Mouse (Mus musculus): ENCODE data around the gene Plod3. TPM values are rescaled to one million over a fixed set of nuclear protein-coding genes. Genes with fewer than 3 reads are reported as not detected.

The Plod3 gene
- polyA plus RNA-seq, 1 experiment from 2014 or later = 63.0 TPM

- peak; percentile 9 for ATAC-seq (ENCODE audit: low read depth)
- Histone ChIP-seq H3K27ac (ENCODE audit: low read length) (peak overlapping the region; percentile 48; the same call in 1 of the 2 replicates), H3K9me3 (ENCODE audit: control insufficient read depth, low read length) (no peaks in the 10 kb centered on the region), H3K9ac (ENCODE audit: low read length) (peak overlapping the region; percentile 72), H3K4me1 (replicated peaks; ENCODE audit: control insufficient read depth, insufficient read depth, low read length) (peaks cover 29% of the 10 kb centered on the region), H3K36me3 (ENCODE audit: control insufficient read depth, insufficient read depth, low read length) (peaks cover 24% of the 10 kb centered on the region), H3K4me2 (ENCODE audit: low read depth, low read length) (peak overlapping the region; percentile 63), H3K4me3 (ENCODE audit: low read length) (peak overlapping the region; percentile 66), H3K27me3 (ENCODE audit: control insufficient read depth, insufficient read depth, low read depth, low read length) (no peaks in the 10 kb centered on the region)
- 28% methylated on average over 5 of the region's 5 CpGs for WGBS
Measured at GRCm38 (mm10) chr5:136961334-136961982, 25.4 kb upstream of the Plod3 start.

GRCm38 (mm10) chr5:136961983-136962461, 24.8 kb upstream of the Plod3 start:
- H3K4me2 ChIP-seq (ENCODE audit: low read depth, low read length) = peak overlapping the region; percentile 63
- H3K4me3 ChIP-seq (ENCODE audit: low read length) = peak overlapping the region; percentile 66
- H3K36me3 ChIP-seq (ENCODE audit: control insufficient read depth, insufficient read depth, low read length) = peaks cover 24% of the 10 kb centered on the region
- no peaks in the 10 kb centered on the region for H3K9me3 ChIP-seq (ENCODE audit: control insufficient read depth, low read length)
- H3K27ac ChIP-seq (ENCODE audit: low read length) = peak overlapping the region; percentile 75
- 0% methylated on average over 20 of the region's 20 CpGs for WGBS
- ATAC-seq (ENCODE audit: low read depth) = peak; percentile 91
- no peaks in the 10 kb centered on the region for H3K27me3 ChIP-seq (ENCODE audit: control insufficient read depth, insufficient read depth, low read depth, low read length)
- peaks cover 35% of the 10 kb centered on the region for H3K4me1 ChIP-seq (replicated peaks; ENCODE audit: control insufficient read depth, insufficient read depth, low read length)
- H3K9ac ChIP-seq (ENCODE audit: low read length) = peak overlapping the region; percentile 72

DNA sequence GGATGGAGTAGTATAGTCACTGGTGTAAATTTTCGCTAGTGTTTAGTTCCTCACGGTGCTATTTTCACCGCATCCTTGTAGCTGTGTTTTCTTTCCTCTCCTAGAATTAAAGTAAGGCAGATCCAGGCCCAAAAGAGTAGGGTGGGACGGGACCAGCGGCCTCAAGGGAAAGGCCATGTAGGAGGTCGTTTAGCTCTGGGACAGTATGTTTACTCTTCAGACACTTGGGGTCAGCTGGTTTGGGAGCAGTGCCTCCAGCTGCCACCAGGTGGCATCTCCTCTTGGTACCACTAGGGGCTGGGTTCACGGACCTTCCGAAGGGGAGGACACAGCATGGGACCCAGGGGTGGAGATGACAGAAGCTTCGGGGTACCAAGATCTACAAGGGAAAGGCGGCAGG, 24.3 kb upstream of the Plod3 start:
- Histone ChIP-seq H3K9me3 (ENCODE audit: control insufficient read depth, low read length) (no peaks in the 10 kb centered on the region), H3K4me2 (ENCODE audit: low read depth, low read length) (peak overlapping the region; percentile 63), H3K4me1 (replicated peaks; ENCODE audit: control insufficient read depth, insufficient read depth, low read length) (peaks cover 37% of the 10 kb centered on the region), H3K27me3 (ENCODE audit: control insufficient read depth, insufficient read depth, low read depth, low read length) (no peaks in the 10 kb centered on the region), H3K27ac (ENCODE audit: low read length) (peak overlapping the region; percentile 75), H3K4me3 (ENCODE audit: low read length) (peak overlapping the region; percentile 66), H3K36me3 (ENCODE audit: control insufficient read depth, insufficient read depth, low read length) (peaks cover 24% of the 10 kb centered on the region), H3K9ac (ENCODE audit: low read length) (peak overlapping the region; percentile 72)
- ATAC-seq (ENCODE audit: low read depth) = peak; percentile 66
- 2% methylated on average over 10 of the region's 10 CpGs for WGBS

DNA sequence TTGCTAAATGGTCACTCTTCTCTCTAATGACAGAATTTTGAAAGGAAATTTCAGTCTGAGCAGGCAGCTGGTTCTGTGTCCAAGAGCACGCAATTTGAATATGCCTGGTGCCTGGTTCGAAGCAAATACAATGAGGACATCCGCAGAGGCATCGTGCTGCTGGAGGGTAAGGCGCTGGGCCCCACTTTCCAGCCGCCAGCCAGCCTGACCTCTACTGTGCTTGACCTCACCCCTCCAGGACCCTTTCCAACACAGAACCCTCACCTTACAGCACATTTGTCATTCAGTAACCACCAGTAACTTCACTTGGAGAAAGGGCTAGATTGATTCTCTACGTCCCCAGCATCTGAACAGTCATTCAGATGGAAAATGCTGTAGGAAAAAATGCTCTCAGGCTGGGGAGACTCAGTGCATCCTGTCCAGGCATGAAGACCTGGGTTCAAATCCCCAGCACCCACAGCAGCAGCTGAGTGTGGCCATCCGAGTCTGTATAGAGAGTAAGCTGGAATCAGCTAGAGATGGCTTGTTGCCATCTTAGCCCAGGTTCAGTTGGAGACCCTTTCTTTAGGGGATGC, 23.8 kb upstream of the Plod3 start:
- 64% methylated on average over 8 of the region's 8 CpGs for WGBS
- Histone ChIP-seq H3K4me1 (replicated peaks; ENCODE audit: control insufficient read depth, insufficient read depth, low read length) (peaks cover 37% of the 10 kb centered on the region), H3K27ac (ENCODE audit: low read length) (no peak overlapping the region; the same call in 1 of the 2 replicates), H3K4me2 (ENCODE audit: low read depth, low read length) (peak overlapping the region; percentile 63), H3K27me3 (ENCODE audit: control insufficient read depth, insufficient read depth, low read depth, low read length) (no peaks in the 10 kb centered on the region), H3K4me3 (ENCODE audit: low read length) (peak overlapping the region; percentile 66), H3K9me3 (ENCODE audit: control insufficient read depth, low read length) (no peaks in the 10 kb centered on the region), H3K36me3 (ENCODE audit: control insufficient read depth, insufficient read depth, low read length) (peaks cover 24% of the 10 kb centered on the region), H3K9ac (ENCODE audit: low read length) (peak overlapping the region; percentile 72)
- ATAC-seq (ENCODE audit: low read depth) = no peak

DNA sequence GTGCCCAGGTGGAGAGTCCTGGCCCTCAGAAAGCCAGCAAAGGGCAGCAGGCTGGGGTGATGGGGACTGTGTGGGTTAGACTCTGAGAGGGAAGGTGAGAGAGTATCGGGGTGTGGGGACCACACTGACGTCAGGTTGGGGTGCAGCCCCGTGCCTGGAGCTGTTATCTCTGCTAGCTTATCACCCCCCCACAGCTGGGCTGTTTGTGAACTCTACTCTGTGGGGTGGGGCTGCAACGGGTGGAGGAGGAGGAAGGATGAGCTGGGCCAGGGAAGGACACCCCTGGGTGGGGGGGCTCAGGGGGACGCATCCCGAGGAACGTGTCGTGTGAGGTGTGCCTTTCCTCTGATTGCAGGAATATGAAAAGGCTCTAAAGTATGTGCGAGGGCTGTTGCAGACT, 21.6 kb upstream of the Plod3 start:
- Histone ChIP-seq H3K4me2 (ENCODE audit: low read depth, low read length) (no peak overlapping the region), H3K4me1 (replicated peaks; ENCODE audit: control insufficient read depth, insufficient read depth, low read length) (peaks cover 29% of the 10 kb centered on the region)
- 75% methylated on average over 9 of the region's 9 CpGs for WGBS

GRCm38 (mm10) chr5:136965686-136966085, 21.1 kb upstream of the Plod3 start:
- ATAC-seq (ENCODE audit: low read depth) = no peak
- 77% methylated on average over 8 of the region's 8 CpGs for WGBS
- Histone ChIP-seq H3K4me3 (ENCODE audit: low read length) (no peak overlapping the region), H3K9me3 (ENCODE audit: control insufficient read depth, low read length) (no peaks in the 10 kb centered on the region), H3K27ac (ENCODE audit: low read length) (peak overlapping the region; percentile 89), H3K9ac (ENCODE audit: low read length) (no peak overlapping the region; the same call in 1 of the 2 replicates), H3K36me3 (ENCODE audit: control insufficient read depth, insufficient read depth, low read length) (peaks cover 24% of the 10 kb centered on the region), H3K4me1 (replicated peaks; ENCODE audit: control insufficient read depth, insufficient read depth, low read length) (peaks cover 29% of the 10 kb centered on the region), H3K27me3 (ENCODE audit: control insufficient read depth, insufficient read depth, low read depth, low read length) (no peaks in the 10 kb centered on the region), H3K4me2 (ENCODE audit: low read depth, low read length) (no peak overlapping the region)

More for the DNA sequence above, 21.6 kb upstream of the Plod3 start:
- Histone ChIP-seq H3K9ac (ENCODE audit: low read length) (no peak overlapping the region), H3K4me3 (ENCODE audit: low read length) (no peak overlapping the region), H3K27me3 (ENCODE audit: control insufficient read depth, insufficient read depth, low read depth, low read length) (no peaks in the 10 kb centered on the region), H3K36me3 (ENCODE audit: control insufficient read depth, insufficient read depth, low read length) (peaks cover 24% of the 10 kb centered on the region), H3K9me3 (ENCODE audit: control insufficient read depth, low read length) (no peaks in the 10 kb centered on the region), H3K27ac (ENCODE audit: low read length) (peak overlapping the region; percentile 89; the same call in 1 of the 2 replicates)
- ATAC-seq (ENCODE audit: low read depth) = no peak

DNA sequence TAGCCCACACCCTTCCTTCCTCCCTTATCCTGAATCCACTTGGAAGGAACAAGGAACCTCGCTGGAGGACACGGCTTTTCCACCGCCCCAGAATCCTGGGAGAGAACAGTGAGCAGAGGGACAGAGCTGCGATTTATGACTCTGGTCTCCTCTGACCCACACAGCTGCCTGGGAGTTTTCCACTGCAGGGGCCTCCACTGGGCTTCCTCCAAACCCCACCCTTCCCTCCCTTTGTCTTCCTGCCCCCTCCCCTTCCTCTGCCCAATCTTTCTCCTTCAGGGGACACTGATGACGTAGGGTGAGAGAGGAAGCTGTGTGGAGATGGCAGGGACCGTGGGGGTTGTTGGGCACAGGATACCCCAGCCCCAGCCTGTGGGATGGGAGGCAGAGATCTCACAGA, 20.5 kb upstream of the Plod3 start, which contains the start of gene Cldn15:
Gene Cldn15, plus strand, starts transcription at position 286 of the 400 bp plus-strand sequence.
- Histone ChIP-seq H3K4me3 (ENCODE audit: low read length) (no peak within 1 kb of the TSS), H3K9ac (ENCODE audit: low read length) (peak within 1 kb of the TSS; percentile 54), H3K4me1 (replicated peaks; ENCODE audit: control insufficient read depth, insufficient read depth, low read length) (peaks cover 27% of the 10 kb centered on the region), H3K27me3 (ENCODE audit: control insufficient read depth, insufficient read depth, low read depth, low read length) (no peaks in the 10 kb centered on the region), H3K4me2 (ENCODE audit: low read depth, low read length) (peak within 1 kb of the TSS; percentile 6; the same call in 1 of the 2 replicates), H3K9me3 (ENCODE audit: control insufficient read depth, low read length) (no peaks in the 10 kb centered on the region), H3K36me3 (ENCODE audit: control insufficient read depth, insufficient read depth, low read length) (peaks cover 24% of the 10 kb centered on the region), H3K27ac (ENCODE audit: low read length) (peak within 1 kb of the TSS; percentile 89)
- ATAC-seq (ENCODE audit: low read depth) = peak; percentile 18
- 26% methylated on average over 6 of the region's 6 CpGs for WGBS

DNA sequence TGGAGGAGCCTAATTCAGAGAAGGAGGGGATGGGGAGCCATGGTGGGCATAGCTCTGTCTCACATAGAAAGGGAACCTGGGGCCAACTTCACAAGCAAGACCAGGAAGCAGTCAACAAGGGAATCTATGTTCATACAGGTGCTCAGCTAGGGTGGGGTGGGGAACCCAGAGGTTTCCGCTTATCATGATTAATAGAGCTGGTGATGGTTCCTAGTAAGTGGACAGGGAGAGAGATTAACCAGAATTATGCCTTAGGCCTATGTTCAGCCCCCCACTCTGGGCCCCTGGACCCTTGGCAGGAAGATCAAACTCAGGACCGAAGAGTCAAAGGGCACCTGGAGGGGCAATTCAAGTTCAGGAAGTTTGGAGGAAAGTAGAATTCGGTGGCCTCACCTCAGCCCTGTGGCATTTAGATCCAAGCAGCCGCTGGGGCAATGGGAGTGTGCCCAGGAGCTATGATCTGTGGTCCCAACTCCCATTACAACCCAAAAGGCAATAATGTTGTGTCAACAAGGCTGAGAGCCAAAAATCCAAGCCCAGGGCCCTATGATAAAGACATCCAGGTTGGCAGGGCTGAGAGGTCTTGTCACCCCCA, 19.9 kb upstream of the Plod3 start:
- Histone ChIP-seq H3K9me3 (ENCODE audit: control insufficient read depth, low read length) (no peaks in the 10 kb centered on the region), H3K27me3 (ENCODE audit: control insufficient read depth, insufficient read depth, low read depth, low read length) (no peaks in the 10 kb centered on the region), H3K4me3 (ENCODE audit: low read length) (no peak overlapping the region), H3K36me3 (ENCODE audit: control insufficient read depth, insufficient read depth, low read length) (peaks cover 24% of the 10 kb centered on the region), H3K4me2 (ENCODE audit: low read depth, low read length) (0 out of 2 replicates have a peak overlapping the region, but pooled peaks have one; percentile 6), H3K27ac (ENCODE audit: low read length) (peak overlapping the region; percentile 89), H3K4me1 (replicated peaks; ENCODE audit: control insufficient read depth, insufficient read depth, low read length) (peaks cover 24% of the 10 kb centered on the region), H3K9ac (ENCODE audit: low read length) (no peak overlapping the region)
- ATAC-seq (ENCODE audit: low read depth) = no peak
- WGBS = 76% methylated on average over 4 of the region's 4 CpGs

DNA sequence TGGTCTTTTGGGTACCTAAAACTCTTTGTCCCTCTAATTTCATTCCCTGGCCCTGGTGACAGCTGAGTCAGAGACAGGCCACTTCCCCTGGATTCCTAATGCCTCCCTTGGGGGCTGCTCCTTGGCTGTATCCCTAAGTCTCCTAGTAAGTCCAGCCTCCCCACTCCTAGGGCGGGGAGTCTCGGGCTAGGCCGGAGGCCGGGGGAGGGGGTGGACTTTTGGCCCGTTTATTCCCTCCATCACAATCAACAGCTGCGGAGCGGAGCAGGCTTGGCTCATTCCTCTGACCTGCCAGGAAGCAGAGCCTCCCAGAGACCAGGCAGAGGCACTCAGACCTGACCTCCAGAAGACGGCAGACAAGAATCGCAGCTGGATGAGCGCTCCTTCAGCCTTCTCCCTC, 19.2 kb upstream of the Plod3 start:
- H3K4me1 ChIP-seq (replicated peaks; ENCODE audit: control insufficient read depth, insufficient read depth, low read length) = peaks cover 24% of the 10 kb centered on the region
- H3K4me2 ChIP-seq (ENCODE audit: low read depth, low read length) = no peak overlapping the region
- no peaks in the 10 kb centered on the region for H3K27me3 ChIP-seq (ENCODE audit: control insufficient read depth, insufficient read depth, low read depth, low read length)
- 48% methylated on average over 10 of the region's 10 CpGs for WGBS
- peak; percentile 15 for ATAC-seq (ENCODE audit: low read depth)
- H3K4me3 ChIP-seq (ENCODE audit: low read length) = no peak overlapping the region
- H3K36me3 ChIP-seq (ENCODE audit: control insufficient read depth, insufficient read depth, low read length) = peaks cover 24% of the 10 kb centered on the region
- no peaks in the 10 kb centered on the region for H3K9me3 ChIP-seq (ENCODE audit: control insufficient read depth, low read length)
- no peak overlapping the region for H3K9ac ChIP-seq (ENCODE audit: low read length)
- H3K27ac ChIP-seq (ENCODE audit: low read length) = no peak overlapping the region; the same call in 1 of the 2 replicates

Measured in lung, embryonic 16.5 days (tissue).